Mouse (Mus musculus) heart, embryonic 11.5 days (tissue): Measurements from ENCODE around the gene Rbp4. TPM values are rescaled to one million over a fixed set of nuclear protein-coding genes. Genes with fewer than 3 reads are reported as not detected.

Experiments used
- ATAC-seq: fragments of 200-750 bp; cut with Nextera tagmentation; replicated peaks from 2 replicates; pipeline ENCODE4 v1.8.0; 2017; ENCODE audit warnings: moderate library complexity; ENCODE audit not compliant: insufficient number of reproducible peaks, low FRiP score, low TSS enrichment
- H3K27ac ChIP-seq: fragments of 300-500 bp; sonication (generic); 2 replicates; pipeline ENCODE4 v1.5.1; 2014; ENCODE audit warnings: mild to moderate bottlenecking, low read depth, low read length
- H3K27me3 ChIP-seq: fragments of 300-500 bp; sonication (generic); 2 replicates; pipeline ENCODE4 v1.6.1; 2014; ENCODE audit warnings: mild to moderate bottlenecking, low read length, mixed read lengths; ENCODE audit not compliant: control insufficient read depth, insufficient read depth
- H3K36me3 ChIP-seq: fragments of 300-500 bp; sonication (generic); 2 replicates; pipeline ENCODE4 v1.6.1; 2014; ENCODE audit warnings: mild to moderate bottlenecking, low read length, moderate library complexity, mixed read lengths; ENCODE audit not compliant: control insufficient read depth, insufficient read depth
- H3K4me1 ChIP-seq: fragments of 300-500 bp; sonication (generic); 2 replicates; pipeline ENCODE4 v1.6.1; 2014; ENCODE audit warnings: low read length; ENCODE audit not compliant: control insufficient read depth, insufficient read depth
- H3K4me2 ChIP-seq: fragments of 300-500 bp; sonication (generic); 2 replicates; pipeline ENCODE4 v1.6.1; 2014; ENCODE audit warnings: mild to moderate bottlenecking, moderate library complexity
- H3K4me3 ChIP-seq: fragments of 300-500 bp; sonication (generic); 2 replicates; pipeline ENCODE4 v1.5.1; 2014; ENCODE audit warnings: low read depth, low read length
- H3K9ac ChIP-seq: fragments of 300-500 bp; sonication (generic); 2 replicates; pipeline ENCODE4 v1.6.1; 2014; ENCODE audit warnings: mild to moderate bottlenecking, low read depth, low read length, moderate library complexity
- H3K9me3 ChIP-seq: fragments of 300-500 bp; sonication (generic); replicated peaks from 2 replicates; pipeline ENCODE4 v1.6.1; 2016; ENCODE audit warnings: low read length; ENCODE audit not compliant: control insufficient read depth
- WGBS: fragments of 180-500 bp; shearing (Covaris S2); extraction: QIAGEN DNeasy Blood & Tissue Kit; methylation state at CpG from one replicate; pipeline ENCODE4 v1.1.7; 2014; ENCODE audit not compliant: insufficient replicate concordance; 5-methylcytosine and 5-hydroxymethylcytosine counted together
- polyA plus RNA-seq: library from polyadenylated mRNA; unstranded; fragments of >200 nt; fragmentation: Nextera tagmentation; extraction: Ambion mirVana; gene quantifications from 2 replicates; pipeline ENCODE4 v1.2.1, GENCODE M21; 2014

Gene Rbp4
- polyA plus RNA-seq, 1 experiment from 2014 or later = 33.6 TPM

DNA sequence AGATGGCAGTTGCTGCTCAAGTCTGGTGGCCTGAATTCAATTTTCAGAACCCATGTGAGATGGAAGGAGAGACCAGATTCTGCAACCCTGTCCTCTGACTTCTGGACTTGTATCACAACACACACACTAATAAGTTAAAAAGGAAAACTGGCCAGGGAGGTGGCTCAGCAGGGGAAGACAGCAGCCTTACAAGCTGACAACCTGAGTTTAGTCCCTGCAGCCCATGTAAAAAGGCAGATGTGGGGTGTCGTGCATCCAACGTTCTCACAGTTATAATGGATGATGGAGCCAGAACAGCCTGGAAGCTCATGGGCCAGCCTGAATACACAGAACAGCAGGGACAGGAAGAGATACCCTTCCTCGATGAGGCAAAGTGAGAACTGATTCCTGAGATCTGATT is 43.7 kb downstream of the Rbp4 start:
- no peak overlapping the region for H3K4me3 ChIP-seq
- no peaks in the 10 kb centered on the region for H3K27me3 ChIP-seq
- H3K36me3 ChIP-seq = no peaks in the 10 kb centered on the region

GRCm38 (mm10) chr19:38077851-38078540 is 47.1 kb downstream of the Rbp4 start:
- no peak overlapping the region for H3K4me3 ChIP-seq
- H3K27me3 ChIP-seq = no peaks in the 10 kb centered on the region
- H3K36me3 ChIP-seq = peaks cover 6% of the 10 kb centered on the region; the same call in 1 of the 2 replicates
- H3K9ac ChIP-seq = no peak overlapping the region
- no peak for ATAC-seq
- WGBS = 79% methylated on average over 3 of the region's 3 CpGs
- H3K4me1 ChIP-seq = no peaks in the 10 kb centered on the region
- no peaks in the 10 kb centered on the region for H3K9me3 ChIP-seq
- H3K4me2 ChIP-seq = no peak overlapping the region
- no peak overlapping the region for H3K27ac ChIP-seq

More for the DNA sequence above, 43.7 kb downstream of the Rbp4 start:
- H3K9ac ChIP-seq = no peak overlapping the region
- no peak overlapping the region for H3K4me2 ChIP-seq
- ATAC-seq = no peak
- H3K4me1 ChIP-seq = no peaks in the 10 kb centered on the region
- WGBS = 62% methylated on average over 3 of the region's 3 CpGs
- H3K9me3 ChIP-seq = no peaks in the 10 kb centered on the region
- no peak overlapping the region for H3K27ac ChIP-seq

- Histone ChIP-seq H3K36me3 (peaks cover 10% of the 10 kb centered on the region), H3K4me1 (no peaks in the 10 kb centered on the region), H3K4me2 (no peak overlapping the region), H3K4me3 (no peak overlapping the region), H3K27ac (no peak overlapping the region), H3K9ac (no peak overlapping the region), H3K27me3 (no peaks in the 10 kb centered on the region), H3K9me3 (no peaks in the 10 kb centered on the region)
- 61% methylated on average over 2 of the region's 2 CpGs for WGBS
- no peak for ATAC-seq
Observed at GRCm38 (mm10) chr19:38076251-38076650, 48.8 kb downstream of the Rbp4 start.

- Histone ChIP-seq H3K4me1 (no peaks in the 10 kb centered on the region), H3K4me2 (no peak overlapping the region), H3K36me3 (peaks cover 20% of the 10 kb centered on the region), H3K4me3 (no peak overlapping the region), H3K27ac (no peak overlapping the region), H3K27me3 (no peaks in the 10 kb centered on the region), H3K9ac (no peak overlapping the region), H3K9me3 (no peaks in the 10 kb centered on the region)
- ATAC-seq = no peak
- WGBS = 75% methylated on average over 11 of the region's 11 CpGs
Observed at GRCm38 (mm10) chr19:38075051-38075450, 50.0 kb downstream of the Rbp4 start.

GRCm38 (mm10) chr19:38073226-38073625 is 51.9 kb downstream of the Rbp4 start:
- Histone ChIP-seq H3K36me3 (peaks cover 23% of the 10 kb centered on the region), H3K9me3 (no peaks in the 10 kb centered on the region), H3K27ac (no peak overlapping the region), H3K9ac (no peak overlapping the region), H3K27me3 (no peaks in the 10 kb centered on the region), H3K4me1 (no peaks in the 10 kb centered on the region), H3K4me3 (no peak overlapping the region), H3K4me2 (no peak overlapping the region)
- WGBS = 81% methylated on average over 5 of the region's 5 CpGs
- no peak for ATAC-seq

Other genes with a start within 250 kb of the Rbp4 start
- gene Myof, start 81.7 kb downstream of the Rbp4 start, polyA plus RNA-seq = 7.4 and 8.5 TPM in 2 replicates
- gene Cep55, start 70.3 kb downstream of the Rbp4 start, polyA plus RNA-seq = 28.1 and 30.5 TPM in 2 replicates
- gene Ffar4, start 28.2 kb downstream of the Rbp4 start, polyA plus RNA-seq = 0.15 TPM in 1 of 2 replicates, not detected in the other
- gene Pde6c, start 7.5 kb upstream of the Rbp4 start, polyA plus RNA-seq = 0.06 TPM in 1 of 2 replicates, not detected in the other
- 27.6 and 32.1 TPM in 2 replicates for gene Fra10ac1, start 98.9 kb upstream of the Rbp4 start, polyA plus RNA-seq
- 0.31 and 0.84 TPM in 2 replicates for gene Lgi1, start 139.3 kb upstream of the Rbp4 start, polyA plus RNA-seq